Mouse (Mus musculus): ENCODE measurements around the gene Ccdc142. TPM values are rescaled to one million over a fixed set of nuclear protein-coding genes. Genes with fewer than 3 reads are reported as not detected.

Ccdc142 gene
- total RNA-seq, 2 experiments from 2014 or later = 6.8 to 7.8 TPM

DNA sequence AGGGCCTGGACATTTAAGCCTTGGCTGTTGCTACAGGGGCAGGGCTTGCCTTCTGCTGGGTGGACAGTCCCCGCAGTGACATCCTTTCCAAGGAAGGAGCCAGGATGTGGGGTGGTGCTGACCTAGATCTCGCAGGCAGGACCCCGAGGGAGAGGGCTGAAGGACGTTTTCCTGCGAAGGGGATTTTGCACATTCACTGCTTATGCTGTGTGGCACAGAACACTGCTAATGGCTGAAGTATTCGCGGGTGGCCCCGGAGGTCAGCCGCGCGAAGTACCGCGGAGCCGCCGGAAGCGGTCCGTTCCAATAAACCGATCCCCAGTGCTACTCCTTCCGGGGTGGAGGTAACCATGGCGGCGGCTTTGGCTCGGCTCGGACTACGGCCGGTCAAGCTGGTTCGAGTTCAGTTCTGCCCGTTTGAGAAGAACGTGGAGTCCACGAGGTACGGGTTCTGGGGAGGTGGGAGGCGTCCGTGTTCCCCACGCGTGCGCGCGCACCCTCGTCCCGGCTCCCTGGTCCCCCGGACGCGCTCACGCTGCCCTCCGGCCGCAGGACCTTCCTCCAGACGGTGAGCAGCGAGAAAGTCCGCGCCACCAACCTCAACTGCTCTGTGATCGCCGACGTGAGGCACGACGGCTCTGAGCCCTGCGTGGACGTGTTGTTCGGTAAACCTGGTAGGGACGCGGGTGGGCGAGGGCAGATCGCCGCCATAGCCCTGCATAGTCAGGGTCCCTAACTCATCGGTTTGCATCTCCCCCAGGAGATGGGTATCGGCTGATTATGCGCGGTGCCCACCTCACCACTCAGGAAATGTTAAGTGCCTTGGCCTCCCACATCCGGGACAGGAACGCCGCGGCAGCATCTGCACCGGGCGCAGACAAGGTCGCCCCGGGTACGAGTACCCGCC lies 7.6 kb downstream of the Ccdc142 start, which contains the start of gene Mrpl53:
Gene Mrpl53 (plus strand): TSS at position 279 of the 907 bp plus-strand sequence.
- TF ChIP-seq CTCF (IDR thresholded peaks at IDR 0.05) = no peak; the same call in 1 of the 2 replicates
- intact Hi-C loops (cut with DNase I) = loop anchor here (2.0 kb wide), 1 partner anchor 34 kb away; no protein-coding TSS in a partner anchor
- peak; percentile 82 to 84 for DNase-seq (ENCODE audit: extremely low spot score in 1 of 2, low spot score in 2 of 2)
- Histone ChIP-seq H3K4me3 (peak within 1 kb of the TSS; percentile 98), H3K27ac (peak within 1 kb of the TSS; percentile 94)

DNA sequence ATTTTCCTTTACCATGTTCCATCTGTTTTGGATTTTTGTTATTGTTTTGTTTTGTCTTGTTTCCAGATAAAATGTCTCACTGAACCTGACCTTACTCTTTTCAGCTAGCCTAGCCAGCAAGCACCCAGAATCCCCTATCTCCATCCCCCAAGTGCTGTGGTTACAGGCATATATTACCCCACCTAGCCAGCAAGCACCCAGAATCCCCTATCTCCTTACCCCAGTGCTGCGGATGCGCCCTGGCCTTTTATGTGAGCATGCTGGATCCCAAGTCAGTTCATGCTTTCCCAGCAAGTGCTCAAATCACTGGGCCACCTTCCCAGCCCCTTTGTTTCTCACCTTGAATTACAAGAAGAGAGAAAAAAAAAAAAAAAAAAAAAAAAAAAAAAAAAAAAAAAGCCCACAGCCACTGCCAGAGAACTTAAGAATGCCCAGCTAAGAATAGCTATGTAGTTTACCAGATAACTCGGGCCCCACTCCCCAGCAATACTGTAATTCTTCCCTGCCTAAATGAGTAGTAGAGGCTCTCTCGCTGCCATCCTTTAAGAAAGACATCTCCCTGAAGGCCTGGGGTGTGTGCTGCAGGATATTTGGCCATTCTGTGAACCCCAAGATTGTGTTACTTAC lies 10.2 kb downstream of the Ccdc142 start:
- intact Hi-C loops (cut with DNase I) = no loop called here
- H3K4me3 ChIP-seq = no peak overlapping the region
- DNase-seq (ENCODE audit: extremely low spot score in 1 of 2, low spot score in 2 of 2) = no peak
- no peak for TF ChIP-seq CTCF (IDR thresholded peaks at IDR 0.05)
- H3K27ac ChIP-seq = no peak overlapping the region

DNA sequence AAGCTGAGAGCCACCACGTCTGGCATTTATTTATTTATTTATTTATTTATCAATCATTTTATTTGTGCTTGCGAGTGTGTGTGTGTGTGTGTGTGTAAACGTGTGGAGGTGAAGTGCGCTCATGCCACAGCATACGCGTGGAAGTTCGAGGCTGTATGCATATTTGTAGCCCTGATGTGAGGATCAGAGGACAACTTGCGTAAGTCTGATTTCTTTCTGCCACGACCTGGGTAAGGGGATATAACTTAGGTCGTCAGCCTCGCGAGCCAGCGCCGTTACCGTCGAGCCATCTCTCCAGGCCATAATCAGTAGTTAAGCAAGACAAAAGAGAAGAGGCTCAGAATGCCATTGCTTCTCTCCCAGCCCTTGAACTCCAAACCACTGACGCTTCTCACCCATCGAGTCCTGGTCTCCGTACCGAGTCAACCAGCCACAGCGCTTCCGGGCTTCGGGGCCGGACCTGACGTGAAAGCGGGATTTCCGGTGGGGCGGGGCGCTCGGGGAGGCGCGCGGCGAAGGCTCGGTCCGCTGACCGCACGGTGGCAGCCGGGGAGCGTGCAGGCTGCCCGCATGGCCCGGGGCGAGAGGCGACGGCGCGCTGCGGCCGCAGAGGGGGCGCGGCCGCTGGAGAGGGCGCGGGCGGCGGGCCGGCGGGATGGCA lies 13.7 kb downstream of the Ccdc142 start, which contains the start of gene Mogs:
Gene Mogs (plus strand): TSS at position 486 of the 661 bp plus-strand sequence.
- Histone ChIP-seq H3K4me3 (peak within 1 kb of the TSS; percentile 60), H3K27ac (peak within 1 kb of the TSS; percentile 92)
- intact Hi-C loops (cut with DNase I) = loop anchor here (2.0 kb wide), 1 partner anchor 42 kb away; the partner anchor contains the start of genes 1700003E16Rik and Wdr54
- peak; percentile 50 for TF ChIP-seq CTCF (IDR thresholded peaks at IDR 0.05)
- peak; percentile 91 to 95 for DNase-seq (ENCODE audit: extremely low spot score in 1 of 2, low spot score in 2 of 2)

DNA sequence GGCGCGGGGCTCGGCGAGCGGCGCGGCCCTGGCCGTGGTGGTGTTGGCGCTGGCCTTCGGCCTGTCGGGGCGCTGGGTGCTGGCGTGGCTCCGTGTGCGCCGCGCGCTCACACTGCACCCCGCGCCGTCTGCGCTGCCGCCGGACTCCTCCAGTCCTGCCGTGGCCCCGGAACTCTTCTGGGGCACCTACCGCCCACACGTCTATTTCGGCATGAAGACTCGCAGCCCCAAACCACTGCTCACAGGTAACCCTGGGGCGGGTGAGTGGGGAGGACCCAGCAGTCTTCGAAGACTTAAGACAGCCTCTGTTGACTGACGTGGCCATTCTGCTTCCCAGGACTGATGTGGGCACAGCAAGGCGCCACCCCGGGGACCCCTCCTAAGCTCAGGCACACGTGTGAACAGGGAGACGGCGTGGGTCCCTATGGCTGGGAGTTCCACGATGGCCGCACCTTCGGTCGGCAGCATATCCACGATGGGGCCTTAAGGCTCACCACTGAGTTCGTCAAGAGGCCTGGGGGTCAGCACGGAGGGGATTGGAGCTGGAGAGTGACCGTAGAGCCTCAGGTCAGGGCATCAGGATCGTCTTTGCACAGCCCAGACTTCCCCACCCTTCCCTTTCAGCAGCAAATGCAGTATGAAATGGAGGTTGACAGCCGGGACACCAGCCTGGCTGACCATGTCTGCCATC lies 14.4 kb downstream of the Ccdc142 start:
- TF ChIP-seq CTCF (IDR thresholded peaks at IDR 0.05) = no peak
- Histone ChIP-seq H3K27ac (peak overlapping the region; percentile 61), H3K4me3 (peak overlapping the region; percentile 60)
- no peak for DNase-seq (ENCODE audit: extremely low spot score in 1 of 2, low spot score in 2 of 2)
- intact Hi-C loops (cut with DNase I) = loop anchor here (2.0 kb wide), 2 partner anchors 29 to 41 kb away; partner anchors contain the start of genes 1700003E16Rik and Wdr54

DNA sequence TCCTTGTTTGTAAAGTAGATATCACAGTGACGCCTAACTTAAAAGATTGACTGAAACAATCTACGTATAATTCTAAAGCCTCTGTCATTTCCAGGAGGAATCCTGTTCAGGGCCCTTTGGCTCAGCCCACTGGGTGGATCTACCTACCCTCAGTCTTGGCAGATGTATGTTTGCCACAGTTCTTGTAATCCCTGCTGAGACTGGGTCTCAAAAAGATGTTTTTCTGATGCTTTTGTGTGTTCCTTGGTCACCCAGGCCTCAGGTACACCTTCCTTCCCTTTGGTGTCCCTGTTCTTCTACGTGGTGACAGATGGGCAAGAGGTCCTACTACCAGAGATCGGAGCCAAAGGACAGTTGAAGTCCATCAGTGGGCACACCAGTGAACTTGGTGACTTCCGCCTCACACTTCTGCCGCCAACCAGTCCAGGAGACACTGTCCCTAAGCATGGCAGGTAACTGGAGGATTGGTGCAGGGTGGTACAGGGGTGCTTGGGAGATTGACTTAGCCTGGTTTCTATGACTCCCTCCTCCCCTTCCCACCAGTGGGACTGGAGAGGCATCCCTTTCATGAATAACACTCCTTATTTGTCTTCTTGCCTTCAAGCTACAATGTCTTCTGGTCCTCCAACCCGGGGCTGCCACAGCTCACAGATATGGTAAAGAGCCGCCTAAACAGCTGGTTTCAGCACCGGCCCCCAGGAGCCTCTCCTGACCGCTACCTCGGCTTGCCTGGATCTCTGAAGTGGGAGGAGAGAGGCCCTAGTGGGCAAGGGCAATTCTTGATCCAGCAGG lies 15.2 kb downstream of the Ccdc142 start:
- DNase-seq (ENCODE audit: extremely low spot score in 1 of 2, low spot score in 2 of 2) = no peak
- intact Hi-C loops (cut with DNase I) = loop anchor here (2.0 kb wide), 1 partner anchor 28 kb away; no protein-coding TSS in a partner anchor
- peak overlapping the region; percentile 60 for H3K4me3 ChIP-seq
- no peak for TF ChIP-seq CTCF (IDR thresholded peaks at IDR 0.05)
- H3K27ac ChIP-seq = no peak overlapping the region

DNA sequence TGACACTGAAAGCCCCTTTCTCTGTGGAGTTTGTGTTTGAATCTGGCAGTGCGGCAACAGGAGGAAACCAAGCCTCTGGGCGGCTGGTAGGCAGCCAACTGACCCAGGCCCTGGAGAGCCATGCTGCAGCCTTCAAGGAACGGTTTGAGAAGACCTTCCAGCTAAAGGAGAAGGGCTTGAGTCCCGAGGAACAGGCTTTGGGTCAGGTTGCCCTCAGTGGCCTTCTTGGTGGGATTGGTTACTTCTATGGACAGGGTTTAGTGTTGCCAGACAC lies 15.7 kb downstream of the Ccdc142 start:
- no peak overlapping the region for H3K4me3 ChIP-seq
- no peak for DNase-seq (ENCODE audit: extremely low spot score in 1 of 2, low spot score in 2 of 2)
- H3K27ac ChIP-seq = no peak overlapping the region
- intact Hi-C loops (cut with DNase I) = loop anchor here (2.0 kb wide), 1 partner anchor 28 kb away; no protein-coding TSS in a partner anchor
- TF ChIP-seq CTCF (IDR thresholded peaks at IDR 0.05) = no peak

DNA sequence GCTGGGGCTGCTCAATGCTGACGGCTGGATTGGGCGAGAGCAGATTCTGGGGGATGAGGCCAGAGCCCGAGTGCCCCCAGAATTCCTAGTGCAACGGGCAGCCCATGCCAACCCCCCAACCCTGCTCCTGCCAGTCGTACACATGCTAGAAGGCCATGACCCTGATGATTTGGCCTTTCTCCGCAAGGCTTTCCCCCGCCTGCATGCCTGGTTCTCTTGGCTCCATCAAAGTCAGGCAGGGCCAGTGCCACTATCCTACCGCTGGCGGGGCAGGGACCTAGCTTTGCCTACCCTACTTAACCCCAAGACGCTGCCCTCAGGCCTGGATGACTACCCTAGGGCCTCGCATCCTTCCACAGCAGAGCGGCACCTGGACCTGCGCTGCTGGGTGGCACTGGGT lies 16.2 kb downstream of the Ccdc142 start:
- TF ChIP-seq CTCF (IDR thresholded peaks at IDR 0.05) = no peak
- no peak for DNase-seq (ENCODE audit: extremely low spot score in 1 of 2, low spot score in 2 of 2)
- intact Hi-C loops (cut with DNase I) = loop anchor here (2.0 kb wide), 1 partner anchor 27 kb away; no protein-coding TSS in a partner anchor

DNA sequence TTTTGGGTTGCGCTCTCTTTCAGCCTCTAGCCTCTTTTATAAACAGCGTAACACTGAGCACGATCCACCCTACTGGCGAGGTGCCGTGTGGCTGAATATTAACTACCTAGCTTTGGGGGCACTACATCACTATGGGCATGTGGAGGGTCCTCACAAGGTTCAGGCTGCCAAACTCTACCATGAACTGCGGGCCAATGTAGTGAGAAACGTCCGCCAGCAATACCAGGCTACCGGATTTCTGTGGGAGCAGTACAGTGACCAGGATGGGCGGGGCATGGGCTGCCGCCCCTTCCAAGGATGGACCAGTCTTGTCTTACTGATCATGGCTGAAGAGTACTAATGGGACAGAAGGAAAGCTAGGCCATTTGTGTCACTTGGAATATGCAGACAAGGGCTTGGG lies 17.0 kb downstream of the Ccdc142 start:
- intact Hi-C loops (cut with DNase I) = no loop called here
- no peak for TF ChIP-seq CTCF (IDR thresholded peaks at IDR 0.05)
- no peak overlapping the region for H3K4me3 ChIP-seq
- no peak overlapping the region for H3K27ac ChIP-seq
- DNase-seq (ENCODE audit: extremely low spot score in 1 of 2, low spot score in 2 of 2) = no peak

More for the DNA sequence above, 16.2 kb downstream of the Ccdc142 start:
- no peak overlapping the region for H3K27ac ChIP-seq
- no peak overlapping the region for H3K4me3 ChIP-seq

DNA sequence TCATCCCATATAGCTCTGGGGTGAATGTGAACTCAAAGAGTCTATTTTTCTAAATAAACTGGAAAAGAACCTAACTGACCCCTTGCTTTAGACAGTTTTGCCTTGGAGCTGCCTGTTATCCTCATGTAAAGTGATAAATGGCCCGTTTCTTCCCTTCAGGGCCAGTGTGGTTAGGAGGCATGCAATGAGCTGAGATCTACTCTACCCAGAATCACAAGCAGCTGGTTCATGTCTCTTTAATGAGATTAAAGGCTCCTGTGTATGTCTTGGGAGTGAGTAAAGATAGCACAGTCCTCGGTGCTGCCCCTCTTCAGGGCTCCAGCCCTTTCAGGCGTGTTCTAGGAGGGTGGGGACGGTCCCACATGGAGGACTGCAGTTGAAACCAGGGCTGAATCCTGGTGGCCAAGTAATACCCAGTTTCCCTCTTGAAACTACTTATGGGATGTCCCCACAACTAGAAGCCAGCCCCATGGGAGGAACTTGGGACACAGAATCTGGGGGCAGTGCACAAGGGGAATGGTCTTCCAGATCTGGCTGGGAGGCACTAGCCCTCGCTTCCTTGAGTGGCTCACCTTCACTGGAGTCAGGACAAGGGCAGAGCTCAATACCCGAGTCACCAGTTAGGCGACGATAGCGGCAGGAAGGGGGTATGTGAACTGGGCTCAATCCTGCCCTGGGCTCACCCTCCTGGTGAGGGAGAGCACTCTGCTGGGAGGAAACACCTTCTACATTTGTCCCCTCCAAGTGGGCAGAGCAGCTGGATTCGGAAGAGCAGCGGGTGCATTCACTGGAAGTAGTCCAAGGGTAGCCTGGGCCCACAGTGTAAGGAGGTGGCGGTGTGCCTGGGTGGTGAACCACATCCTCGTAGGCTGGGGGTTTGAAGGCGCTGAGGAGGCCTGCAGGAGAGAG lies 17.7 kb downstream of the Ccdc142 start:
- intact Hi-C loops (cut with DNase I) = no loop called here
- TF ChIP-seq CTCF (IDR thresholded peaks at IDR 0.05) = no peak
- Histone ChIP-seq H3K4me3 (no peak overlapping the region), H3K27ac (no peak overlapping the region)
- DNase-seq (ENCODE audit: extremely low spot score in 1 of 2, low spot score in 2 of 2) = no peak

DNA sequence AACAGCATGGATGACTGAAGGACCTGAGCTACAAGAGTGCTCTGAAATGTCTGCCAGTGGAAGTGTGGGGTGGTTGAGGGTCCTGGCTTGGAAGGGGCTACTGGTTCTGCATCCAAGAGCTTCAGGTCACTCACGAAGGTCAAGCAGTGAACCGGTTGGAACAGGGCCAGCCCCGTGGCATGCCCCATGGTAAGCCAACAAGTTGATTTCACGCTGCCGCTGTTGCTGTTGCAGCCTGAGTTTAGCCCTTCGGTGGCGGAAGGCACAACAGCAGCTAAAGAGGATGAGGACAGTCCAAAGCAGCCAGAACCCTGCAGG lies 18.3 kb downstream of the Ccdc142 start:
- DNase-seq (ENCODE audit: extremely low spot score in 1 of 2, low spot score in 2 of 2) = no peak
- H3K4me3 ChIP-seq = no peak overlapping the region
- TF ChIP-seq CTCF (IDR thresholded peaks at IDR 0.05) = no peak
- H3K27ac ChIP-seq = no peak overlapping the region
- intact Hi-C loops (cut with DNase I) = no loop called here

Data from left cerebral cortex, adult 2 months (tissue).